Mouse (Mus musculus) cerebellum, adult (tissue): Measurements from ENCODE around the gene Igfbp2.

ENCODE experiments used
- ATAC-seq: cut with Nextera tagmentation; 2 replicates; pipeline ENCODE4 v1.9.2; 2017; ENCODE audit warnings: mild to moderate bottlenecking, moderate library complexity, mixed read lengths; ENCODE audit not compliant: insufficient number of reproducible peaks, low FRiP score, low TSS enrichment

Igfbp2 gene

GRCm38 (mm10) chr1:72849037-72849436 is 24.7 kb downstream of the Igfbp2 start:
- no peak for ATAC-seq

- ATAC-seq, result no peak
Observed at GRCm38 (mm10) chr1:72853759-72854158, 29.5 kb downstream of the Igfbp2 start.

GRCm38 (mm10) chr1:72854337-72855237 is 30.3 kb downstream of the Igfbp2 start:
- peak; percentile 23; the same call in 1 of the 2 replicates for ATAC-seq

GRCm38 (mm10) chr1:72855729-72856128 is 31.4 kb downstream of the Igfbp2 start:
- no peak for ATAC-seq

- no peak for ATAC-seq
Observed at GRCm38 (mm10) chr1:72856209-72856909, 32.1 kb downstream of the Igfbp2 start.

GRCm38 (mm10) chr1:72857142-72857541 is 32.8 kb downstream of the Igfbp2 start:
- no peak for ATAC-seq

- no peak for ATAC-seq
Observed at GRCm38 (mm10) chr1:72857631-72858030, 33.3 kb downstream of the Igfbp2 start.

- ATAC-seq, result no peak
Observed at GRCm38 (mm10) chr1:72858286-72858685, 34.0 kb downstream of the Igfbp2 start.

GRCm38 (mm10) chr1:72858874-72859273 is 34.6 kb downstream of the Igfbp2 start:
- no peak for ATAC-seq

- no peak for ATAC-seq
Observed at GRCm38 (mm10) chr1:72859963-72860362, 35.7 kb downstream of the Igfbp2 start.

GRCm38 (mm10) chr1:72860502-72860901 is 36.2 kb downstream of the Igfbp2 start:
- ATAC-seq, result no peak

GRCm38 (mm10) chr1:72861702-72862101 is 37.4 kb downstream of the Igfbp2 start:
- ATAC-seq, result no peak

- no peak for ATAC-seq
Observed at GRCm38 (mm10) chr1:72862248-72862647, 37.9 kb downstream of the Igfbp2 start.

GRCm38 (mm10) chr1:72863692-72864091 is 39.4 kb downstream of the Igfbp2 start:
- ATAC-seq, result no peak

- ATAC-seq, result no peak
Observed at GRCm38 (mm10) chr1:72864272-72864671, 40.0 kb downstream of the Igfbp2 start.

GRCm38 (mm10) chr1:72865900-72866299 is 41.6 kb downstream of the Igfbp2 start:
- ATAC-seq, result peak; percentile 10; the same call in 1 of the 2 replicates

- no peak for ATAC-seq
Observed at GRCm38 (mm10) chr1:72866417-72866816, 42.1 kb downstream of the Igfbp2 start.

GRCm38 (mm10) chr1:72867346-72867745 is 43.0 kb downstream of the Igfbp2 start:
- ATAC-seq, result no peak

GRCm38 (mm10) chr1:72868429-72869215 is 44.3 kb downstream of the Igfbp2 start:
- ATAC-seq, result no peak

GRCm38 (mm10) chr1:72869275-72869674 is 45.0 kb downstream of the Igfbp2 start:
- ATAC-seq, result no peak
